Comparison of ENCODE assay signal across 14 mouse cellular contexts in the genomic region with DNA sequence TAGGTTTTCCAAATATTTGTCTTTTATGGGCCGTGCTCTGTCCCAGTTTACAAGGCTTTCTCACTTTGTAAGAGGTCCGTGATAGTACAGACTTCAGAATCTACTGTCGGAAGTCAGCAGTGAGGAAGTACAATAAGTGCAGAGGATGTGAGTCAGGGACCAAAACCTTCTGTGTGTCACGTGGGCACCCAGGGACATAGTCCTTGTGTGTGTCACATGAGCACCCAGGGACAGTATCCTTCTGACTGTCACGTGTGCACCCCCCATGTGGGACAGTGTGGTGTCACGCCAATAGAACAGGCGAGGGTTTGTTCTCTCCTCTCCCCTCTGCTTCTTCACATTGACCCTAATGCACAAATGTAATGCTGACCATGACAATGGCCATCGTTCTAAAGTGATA.
DNase-seq lines count a peak whose midpoint lies in the region; TF ChIP-seq lines count a peak whose summit lies in the region.
"Had no signal": no experiment of that assay in that cellular context is flagged by ENCODE, and none has a peak within 500 bp of the region (broad histone marks: within the 10 kb centered on the region; RNA-seq: fewer than 3 reads in every experiment).

No protein-coding gene starts in this region.

- no peak for TF ChIP-seq CTCF in C2C12 (IDR thresholded peaks at IDR 0.05; ENCODE audit: control insufficient read depth, insufficient read depth, insufficient read length)

- no peaks in the 10 kb centered on the region for H3K79me2 ChIP-seq in C2C12 (ENCODE audit: control insufficient read depth, insufficient read depth)

- no peak overlapping the region for H3K4me3 ChIP-seq in C2C12 (ENCODE audit: insufficient read depth, poor library complexity, severe bottlenecking)
- H3K4me3 ChIP-seq: neural tube, embryonic 13.5 days had no signal

- intact Hi-C loops in heart, postnatal 36 days (cut with DNase I), result no loop called here

- no peak overlapping the region for H3ac ChIP-seq in C2C12 (ENCODE audit: control insufficient read depth, insufficient read length, low read depth)

- H3K27me3 ChIP-seq in C2C12 (ENCODE audit: control insufficient read depth, insufficient read depth, insufficient read length), result no peaks in the 10 kb centered on the region
- H3K27me3 ChIP-seq: neural tube, embryonic 13.5 days had no signal

- no peaks in the 10 kb centered on the region for H3K79me3 ChIP-seq in C2C12 (ENCODE audit: low read depth)

- no peaks in the 10 kb centered on the region for H3K36me3 ChIP-seq in C2C12 (ENCODE audit: control insufficient read depth, insufficient read depth)
- H3K36me3 ChIP-seq: neural tube, embryonic 13.5 days had no signal

- peak; percentile 19 to 22 for DNase-seq in heart, postnatal 36 days
- DNase-seq in heart, postnatal 4 days, result no peak
- DNase-seq in lung, adult 18-20 months, result peak; percentile 5 to 17
- DNase-seq in lung, postnatal 25 days (ENCODE audit: low spot score), result no peak
- DNase-seq in brain, adult 2 months (ENCODE audit: low read depth, low spot score), result peak; percentile 61
- DNase-seq in right cerebral cortex, postnatal 25 days, result no peak
- DNase-seq: cerebellum, adult 11-12 months; cerebellum, postnatal 36 days; gastrocnemius, postnatal 14 days; kidney, adult 2 months; kidney, postnatal 36 days; lung, postnatal 14 days had no signal

TF ChIP-seq in C2C12, 6 proteins besides CTCF, POLR2A, EP300 and RAD21:
- TF ChIP-seq MAX (IDR thresholded peaks at IDR 0.05), result no peak
- TF ChIP-seq USF1 (IDR thresholded peaks at IDR 0.05; ENCODE audit: low read depth), result peak; percentile 85
TF ChIP-seq in C2C12: peak in this region for 1.

Comparison
In these comparisons a context has a peak if more than half of its experiments do, and no peak if none do; other contexts are left out.
1. DNase-seq: peak in heart, postnatal 36 days (2 of 2), lung, adult 18-20 months (2 of 2) and brain, adult 2 months (single experiment); none in heart, postnatal 4 days (single experiment), lung, postnatal 25 days (single experiment) and right cerebral cortex, postnatal 25 days (single experiment).